ENCODE assay signal across 13 mouse cellular contexts in genomic region chr13:96002475-96002874, GRCm38 (mm10).
A peak's percentile ranks its signal among the peaks of the same experiment; 100 is the strongest.
DNase-seq lines count a peak whose midpoint lies in the region; ATAC-seq and TF ChIP-seq lines count a peak whose summit lies in the region.
"Had no signal": no experiment of that assay in that cellular context is flagged by ENCODE, and none has a peak within 500 bp of the region (broad histone marks: within the 10 kb centered on the region; RNA-seq: fewer than 3 reads in every experiment).

No protein-coding gene starts in this region.

- no peaks in the 10 kb centered on the region for H3K4me1 ChIP-seq in midbrain, postnatal 0 days (ENCODE audit: insufficient read depth, low read length)
- H3K4me1 ChIP-seq: heart, embryonic 12.5 days had no signal

- H3K4me3 ChIP-seq in layer of hippocampus, adult 2 months: no peak overlapping the region
- H3K4me3 ChIP-seq in midbrain, postnatal 0 days (ENCODE audit: low read depth, low read length): no peak overlapping the region
- H3K4me3 ChIP-seq: heart, embryonic 12.5 days had no signal

- H3K36me3 ChIP-seq in midbrain, postnatal 0 days (ENCODE audit: insufficient read depth, low read length): no peaks in the 10 kb centered on the region
- H3K36me3 ChIP-seq: heart, embryonic 12.5 days had no signal

- H3K27me3 ChIP-seq in midbrain, postnatal 0 days (ENCODE audit: insufficient read depth, low read length): no peaks in the 10 kb centered on the region
- H3K27me3 ChIP-seq: heart, embryonic 12.5 days had no signal

- H3K9ac ChIP-seq in midbrain, postnatal 0 days (replicated peaks; ENCODE audit: low read length, poor library complexity, severe bottlenecking): no peak overlapping the region
- H3K9ac ChIP-seq: heart, embryonic 12.5 days had no signal

- H3K9me3 ChIP-seq in midbrain, postnatal 0 days (ENCODE audit: low read length): no peaks in the 10 kb centered on the region
- H3K9me3 ChIP-seq: heart, embryonic 12.5 days had no signal

- peak; percentile 70 for TF ChIP-seq CTCF in layer of hippocampus, adult 2 months (conservative IDR thresholded peaks at IDR 0.05)
- peak; percentile 74 for TF ChIP-seq CTCF in midbrain, postnatal 0 days (IDR thresholded peaks at IDR 0.05)

- H3K4me2 ChIP-seq in midbrain, postnatal 0 days (ENCODE audit: low read depth, low read length, poor library complexity, severe bottlenecking): no peak overlapping the region
- H3K4me2 ChIP-seq: heart, embryonic 12.5 days had no signal

- peak; percentile 71 for ATAC-seq in midbrain, postnatal 0 days (ENCODE audit: low FRiP score)
- no peak for ATAC-seq in erythroblast, adult 5-6 weeks (replicated peaks; ENCODE audit: low FRiP score, poor library complexity, severe bottlenecking)

- no peak overlapping the region for H3K27ac ChIP-seq in layer of hippocampus, adult 2 months
- no peak overlapping the region; the same call in 1 of the 2 replicates for H3K27ac ChIP-seq in midbrain, postnatal 0 days (ENCODE audit: low read depth, low read length)

- peak; percentile 18 to 25 for DNase-seq in cerebellum, postnatal 14 days
- DNase-seq in cerebellum, postnatal 4 days (ENCODE audit: low spot score in 2 of 2): no peak
- DNase-seq in layer of hippocampus, adult 2 months (ENCODE audit: low spot score in 2 of 2): no peak
- no peak for DNase-seq in layer of hippocampus, adult 8-10 months (ENCODE audit: low spot score in 2 of 2)
- DNase-seq in ES-CJ7 (ENCODE audit: low read depth, low spot score): peak; percentile 14
- peak; percentile 62 for DNase-seq in midbrain, postnatal 0 days (ENCODE audit: low spot score)
- no peak for DNase-seq in right cerebral cortex, postnatal 25 days
- DNase-seq: cerebellum, postnatal 25 days; kidney, adult 18-20 months; layer of hippocampus, adult 9-11 months; thymus, postnatal 14 days had no signal

- 25% methylated on average over 5 of the region's 5 CpGs for WGBS in midbrain, postnatal 0 days

Comparison
In these comparisons a context has a peak if more than half of its experiments do, and no peak if none do; other contexts are left out.
1. DNase-seq: peak in cerebellum, postnatal 14 days (2 of 2), ES-CJ7 (single experiment) and midbrain, postnatal 0 days (single experiment); none in cerebellum, postnatal 4 days (0 of 2), layer of hippocampus, adult 2 months (0 of 2), layer of hippocampus, adult 8-10 months (0 of 2) and right cerebral cortex, postnatal 25 days (single experiment).